Mouse (Mus musculus): ENCODE results near the gene Scnn1g. TPM values are rescaled to one million over a fixed set of nuclear protein-coding genes. Genes with fewer than 3 reads are reported as not detected.

Gene Scnn1g
- total and polyA plus RNA-seq, 3 experiments, result 0.41 TPM; not detected in 2

- Histone ChIP-seq H3K27ac (no peak overlapping the region), H3K36me3 (ENCODE audit: control insufficient read depth, insufficient read depth, low read length) (no peaks in the 10 kb centered on the region), H3K79me2 (replicated peaks; ENCODE audit: control insufficient read depth, insufficient read depth, low read length) (no peaks in the 10 kb centered on the region), H3K9ac (ENCODE audit: low read depth, low read length) (no peak overlapping the region), H3K4me3 (no peak overlapping the region), H3K27me3 (ENCODE audit: control insufficient read depth, insufficient read depth, low read length) (no peaks in the 10 kb centered on the region), H3K4me1 (ENCODE audit: control insufficient read depth, insufficient read depth, low read length) (no peaks in the 10 kb centered on the region)
- no peak for DNase-seq
- WGBS, result 69% methylated on average over 4 of the region's 4 CpGs
- intact Hi-C loops (cut with DNase I), result no loop called here
- TF ChIP-seq POLR2A (IDR thresholded peaks at IDR 0.05; ENCODE audit: insufficient read depth, low read depth, low read length) (no peak), CTCF (IDR thresholded peaks at IDR 0.05) (no peak), EP300 (IDR thresholded peaks at IDR 0.05; ENCODE audit: insufficient read depth, low read depth, low read length) (no peak)
Measured at GRCm38 (mm10) chr7:121803011-121803410, 68.7 kb downstream of the Scnn1g start.

- Histone ChIP-seq H3K4me1 (ENCODE audit: control insufficient read depth, insufficient read depth, low read length) (no peaks in the 10 kb centered on the region), H3K27ac (no peak overlapping the region), H3K36me3 (ENCODE audit: control insufficient read depth, insufficient read depth, low read length) (no peaks in the 10 kb centered on the region), H3K27me3 (ENCODE audit: control insufficient read depth, insufficient read depth, low read length) (no peaks in the 10 kb centered on the region), H3K79me2 (replicated peaks; ENCODE audit: control insufficient read depth, insufficient read depth, low read length) (no peaks in the 10 kb centered on the region), H3K4me3 (no peak overlapping the region), H3K9ac (ENCODE audit: low read depth, low read length) (no peak overlapping the region)
- DNase-seq, result no peak
- 69% methylated on average over 3 of the region's 3 CpGs for WGBS
- intact Hi-C loops (cut with DNase I), result no loop called here
- TF ChIP-seq POLR2A (IDR thresholded peaks at IDR 0.05; ENCODE audit: insufficient read depth, low read depth, low read length) (no peak), EP300 (IDR thresholded peaks at IDR 0.05; ENCODE audit: insufficient read depth, low read depth, low read length) (no peak), CTCF (IDR thresholded peaks at IDR 0.05) (no peak)
Measured at GRCm38 (mm10) chr7:121805811-121806496, 71.7 kb downstream of the Scnn1g start.

GRCm38 (mm10) chr7:121807726-121808580 lies 73.7 kb downstream of the Scnn1g start:
- intact Hi-C loops (cut with DNase I), result no loop called here
- Histone ChIP-seq H3K4me3 (no peak overlapping the region), H3K27ac (no peak overlapping the region), H3K36me3 (ENCODE audit: control insufficient read depth, insufficient read depth, low read length) (no peaks in the 10 kb centered on the region), H3K79me2 (replicated peaks; ENCODE audit: control insufficient read depth, insufficient read depth, low read length) (no peaks in the 10 kb centered on the region), H3K27me3 (ENCODE audit: control insufficient read depth, insufficient read depth, low read length) (no peaks in the 10 kb centered on the region), H3K9ac (ENCODE audit: low read depth, low read length) (no peak overlapping the region), H3K4me1 (ENCODE audit: control insufficient read depth, insufficient read depth, low read length) (no peaks in the 10 kb centered on the region)
- no peak for DNase-seq
- no peak for TF ChIP-seq CTCF (IDR thresholded peaks at IDR 0.05)
- TF ChIP-seq POLR2A (IDR thresholded peaks at IDR 0.05; ENCODE audit: insufficient read depth, low read depth, low read length), result no peak
- TF ChIP-seq EP300 (IDR thresholded peaks at IDR 0.05; ENCODE audit: insufficient read depth, low read depth, low read length), result no peak
- 62% methylated on average over 15 of the region's 15 CpGs for WGBS

Other genes with a start within 250 kb of the Scnn1g start
- 1 to 10 TPM; 8.5 to 9.9 TPM for gene Usp31, start 27.2 kb upstream of the Scnn1g start, total RNA-seq (2021)
- gene Usp31, start 27.2 kb upstream of the Scnn1g start, polyA plus RNA-seq (2012; rRNA removed), result 3.5 and 6.6 TPM in 2 replicates
- gene Scnn1b, start 130.6 kb downstream of the Scnn1g start, total RNA-seq (2021), result not detected
- gene Scnn1b, start 130.6 kb downstream of the Scnn1g start, polyA plus RNA-seq (2012; rRNA removed), result 0.47 TPM in 1 of 2 replicates, not detected in the other
- gene Cog7, start 247.2 kb downstream of the Scnn1g start, total RNA-seq (2021), result 10 to 100 TPM; 17.0 to 19.5 TPM
- 16.7 and 20.0 TPM in 2 replicates for gene Cog7, start 247.2 kb downstream of the Scnn1g start, polyA plus RNA-seq (2012; rRNA removed)

All from heart, adult 2 months (tissue).